Mouse (Mus musculus): ENCODE measurements around the gene Ang5.
"Not testable (repeated sequence)": the region's sequence is repeated elsewhere in the genome, so short reads cannot be mapped to it uniquely, and the experiment has no call there.

- not testable (repeated sequence) for TF ChIP-seq CTCF (IDR thresholded peaks at IDR 0.05; ENCODE audit: control insufficient read depth, insufficient read depth, insufficient read length); USF1 (IDR thresholded peaks at IDR 0.05; ENCODE audit: low read depth); MAX (IDR thresholded peaks at IDR 0.05)
Observed at GRCm38 (mm10) chr14:43953382-43953781, 3.5 kb upstream of the Ang5 start.

All from C2C12 (cell line).